In genomic region chr2:163685761-163686200, GRCm38 (mm10) we compare ENCODE assay signal across 8 mouse cellular contexts. TPM values are rescaled to one million over a fixed set of nuclear protein-coding genes. Genes with fewer than 3 reads are reported as not detected.
DNase-seq lines count a peak whose midpoint lies in the region; ATAC-seq and TF ChIP-seq lines count a peak whose summit lies in the region.

No protein-coding gene starts in this region.

- no peak overlapping the region for H3K4me2 ChIP-seq in liver, embryonic 16.5 days (ENCODE audit: low read depth, low read length)

- H3K27ac ChIP-seq in heart, adult 2 months = peak overlapping the region; percentile 93
- peak overlapping the region; percentile 54 for H3K27ac ChIP-seq in liver, embryonic 16.5 days (ENCODE audit: low read length)

- peaks cover 23% of the 10 kb centered on the region for H3K36me3 ChIP-seq in heart, adult 2 months (ENCODE audit: control insufficient read depth, insufficient read depth, low read length)
- H3K36me3 ChIP-seq in liver, embryonic 16.5 days (ENCODE audit: control insufficient read depth, insufficient read depth) = no peaks in the 10 kb centered on the region

- H3K27me3 ChIP-seq in heart, adult 2 months (ENCODE audit: control insufficient read depth, insufficient read depth, low read length) = no peaks in the 10 kb centered on the region
- no peaks in the 10 kb centered on the region for H3K27me3 ChIP-seq in liver, embryonic 16.5 days (ENCODE audit: control insufficient read depth, insufficient read depth, low read depth, low read length)

- no peak overlapping the region; the same call in 1 of the 2 replicates for H3K4me3 ChIP-seq in heart, adult 2 months
- no peak overlapping the region for H3K4me3 ChIP-seq in liver, embryonic 16.5 days (ENCODE audit: low read depth, low read length)

- no peaks in the 10 kb centered on the region for H3K9me3 ChIP-seq in liver, embryonic 16.5 days (replicated peaks; ENCODE audit: control insufficient read depth, low read length)

- peak; percentile 52 for ATAC-seq in liver, embryonic 16.5 days (ENCODE audit: low read depth)
- no peak for ATAC-seq in megakaryocyte, adult 5-6 weeks (ENCODE audit: poor library complexity, severe bottlenecking)

- H3K4me1 ChIP-seq in heart, adult 2 months (ENCODE audit: control insufficient read depth, insufficient read depth, low read length) = peaks cover 22% of the 10 kb centered on the region
- peaks cover 49% of the 10 kb centered on the region for H3K4me1 ChIP-seq in liver, embryonic 16.5 days (ENCODE audit: control insufficient read depth, low read depth, low read length)

- intact Hi-C loops in gastrocnemius, postnatal 14 days (cut with DNase I; ENCODE audit: low total_unique reads) = no loop called here
- intact Hi-C loops in heart, adult 2 months (cut with DNase I) = loop anchor here (2.0 kb wide), 1 partner anchor 15 kb away; no protein-coding TSS in a partner anchor

- H3K9ac ChIP-seq in heart, adult 2 months (ENCODE audit: low read depth, low read length) = peak overlapping the region; percentile 33
- peak overlapping the region; percentile 8; the same call in 1 of the 2 replicates for H3K9ac ChIP-seq in liver, embryonic 16.5 days (ENCODE audit: low read depth, low read length)

- DNase-seq in gastrocnemius, adult 8-10 months (ENCODE audit: low spot score in 2 of 2) = peak; percentile 16 to 33
- no peak for DNase-seq in gastrocnemius, postnatal 14 days
- peak; percentile 28 for DNase-seq in brain, embryonic 14.5 days (ENCODE audit: low read depth)
- peak; percentile 70 to 77 for DNase-seq in heart, adult 2 months
- peak; percentile 47 for DNase-seq in kidney, postnatal 10 days
- no peak for DNase-seq in c-Kit-positive CD71-positive TER-119-positive erythroid progenitor cells, embryonic 14.5 days (ENCODE audit: low spot score)

- no peak for TF ChIP-seq POLR2A in brain, embryonic 14.5 days (IDR thresholded peaks at IDR 0.05; ENCODE audit: borderline replicate concordance, extremely low read depth, insufficient read depth, insufficient read length, poor library complexity, severe bottlenecking)
- peak; percentile 85 for TF ChIP-seq POLR2A in heart, adult 2 months (IDR thresholded peaks at IDR 0.05; ENCODE audit: insufficient read depth, low read depth, low read length)

- no peak for TF ChIP-seq CTCF in brain, embryonic 14.5 days (IDR thresholded peaks at IDR 0.05; ENCODE audit: borderline replicate concordance, extremely low read depth, insufficient read depth, insufficient read length)
- peak; percentile 31 for TF ChIP-seq CTCF in heart, adult 2 months (IDR thresholded peaks at IDR 0.05)

- peak; percentile 89 for TF ChIP-seq EP300 in heart, adult 2 months (IDR thresholded peaks at IDR 0.05; ENCODE audit: insufficient read depth, low read depth, low read length)

- 13% methylated on average over 6 of the region's 6 CpGs for WGBS in heart, adult 2 months
- 43% methylated on average over 6 of the region's 6 CpGs for WGBS in liver, embryonic 16.5 days (ENCODE audit: insufficient replicate concordance)

- peaks cover 3% of the 10 kb centered on the region; the same call in 1 of the 2 replicates for H3K79me2 ChIP-seq in heart, adult 2 months (replicated peaks; ENCODE audit: control insufficient read depth, insufficient read depth, low read length)

RNA-seq across cellular contexts. Expression of gene Pkig, which starts 27.6 kb away (rescaled TPM):
- 100 to 1,000 TPM; 102 to 111 (median 107) TPM for total RNA-seq in gastrocnemius, adult 8-10 months (2022)
- total RNA-seq in gastrocnemius, postnatal 14 days (2021) = 10 to 100 TPM; 78.2 to 85.3 TPM
- 66.6 and 73.9 TPM in 2 replicates for polyA plus RNA-seq in brain, embryonic 14.5 days (2012; rRNA removed)
- total RNA-seq in heart, adult 2 months (2021) = 100 to 1,000 TPM; 214 to 237 TPM
- polyA plus RNA-seq in heart, adult 2 months (2012; rRNA removed) = 344 and 361 TPM in 2 replicates
- 83.1 and 86.6 TPM in 2 replicates for polyA plus RNA-seq in liver, embryonic 16.5 days (2015; fragmentation: Nextera tagmentation; extraction: Ambion mirVana)
- 47.7 and 50.9 TPM in 2 replicates for total RNA-seq in megakaryocyte, adult 5-6 weeks (2015)
- 36.8 and 55.2 TPM in 2 replicates for total RNA-seq in megakaryocyte, adult 5-6 weeks (2017)

RNA-seq across cellular contexts. Expression of gene Serinc3, which starts 40.9 kb away (rescaled TPM):
- total RNA-seq in gastrocnemius, adult 8-10 months (2022) = 100 to 1,000 TPM in 3 of 4 experiments, 10 to 100 TPM in 1; 88.8 to 135 (median 117) TPM
- total RNA-seq in gastrocnemius, postnatal 14 days (2021) = 100 to 1,000 TPM; 124 to 167 TPM
- 88.3 and 93.9 TPM in 2 replicates for polyA plus RNA-seq in brain, embryonic 14.5 days (2012; rRNA removed)
- 100 to 1,000 TPM; 294 to 351 TPM for total RNA-seq in heart, adult 2 months (2021)
- polyA plus RNA-seq in heart, adult 2 months (2012; rRNA removed) = 264 and 414 TPM in 2 replicates
- 138 and 149 TPM in 2 replicates for polyA plus RNA-seq in liver, embryonic 16.5 days (2015; fragmentation: Nextera tagmentation; extraction: Ambion mirVana)
- 797 and 809 TPM in 2 replicates for total RNA-seq in megakaryocyte, adult 5-6 weeks (2015)
- 623 and 641 TPM in 2 replicates for total RNA-seq in megakaryocyte, adult 5-6 weeks (2017)

Comparison
In these comparisons a context has a peak if more than half of its experiments do, and no peak if none do; other contexts are left out.
1. DNase-seq: peak in gastrocnemius, adult 8-10 months (2 of 2), brain, embryonic 14.5 days (single experiment), heart, adult 2 months (2 of 2) and kidney, postnatal 10 days (single experiment); none in gastrocnemius, postnatal 14 days (single experiment) and c-Kit-positive CD71-positive TER-119-positive erythroid progenitor cells, embryonic 14.5 days (single experiment).